Mouse (Mus musculus) lung, embryonic 14.5 days (tissue): ENCODE measurements around the gene Pipox. TPM values are rescaled to one million over a fixed set of nuclear protein-coding genes. Genes with fewer than 3 reads are reported as not detected.
A peak's percentile ranks its signal among the peaks of the same experiment; 100 is the strongest.

Experiments
- ATAC-seq: fragments of 200-750 bp; cut with Nextera tagmentation; 2 replicates; pipeline ENCODE4 v1.8.0; 2017; ENCODE audit warnings: mild to moderate bottlenecking, moderate TSS enrichment, moderate library complexity; ENCODE audit not compliant: insufficient read depth
- DNase-seq: peaks from one replicate; pipeline ENCODE4 v3.0.0-alpha.2; 2015
- H3K27ac ChIP-seq: fragments of 300-500 bp; sonication (generic); 2 replicates; pipeline ENCODE4 v1.5.1; 2014; ENCODE audit warnings: low read depth, mild to moderate bottlenecking, moderate library complexity
- H3K27me3 ChIP-seq: fragments of 300-500 bp; sonication (generic); 2 replicates; pipeline ENCODE4 v1.6.1; 2014; ENCODE audit warnings: low read length, control low read depth; ENCODE audit not compliant: insufficient read depth
- H3K36me3 ChIP-seq: fragments of 300-500 bp; sonication (generic); 2 replicates; pipeline ENCODE4 v1.6.1; 2014; ENCODE audit warnings: control low read depth; ENCODE audit not compliant: insufficient read depth
- H3K4me1 ChIP-seq: fragments of 300-500 bp; sonication (generic); 2 replicates; pipeline ENCODE4 v1.6.1; 2014; ENCODE audit warnings: antibody characterized with exemption, control low read depth; ENCODE audit not compliant: insufficient read depth
- H3K4me2 ChIP-seq: fragments of 300-500 bp; sonication (generic); 2 replicates; pipeline ENCODE4 v1.6.1; 2014; ENCODE audit warnings: mild to moderate bottlenecking
- H3K4me3 ChIP-seq: fragments of 300-500 bp; sonication (generic); 2 replicates; pipeline ENCODE4 v1.5.1; 2014; ENCODE audit warnings: low read depth, low read length
- H3K9ac ChIP-seq: fragments of 300-500 bp; sonication (generic); 2 replicates; pipeline ENCODE4 v1.6.1; 2014
- H3K9me3 ChIP-seq: fragments of 300-500 bp; sonication (generic); 2 replicates; pipeline ENCODE4 v1.6.1; 2016; ENCODE audit warnings: low read depth, low read length, control low read depth
- CTCF ChIP-seq: IDR thresholded peaks from 2 replicates; pipeline ENCODE4 v1.5.1; 2016; ENCODE audit warnings: antibody characterized with exemption, low read depth
- WGBS: fragments of 180-500 bp; shearing (Covaris S2); extraction: QIAGEN DNeasy Blood & Tissue Kit; methylation state at CpG from one replicate; pipeline ENCODE4 v1.1.7; 2014; 5-methylcytosine and 5-hydroxymethylcytosine counted together
- polyA plus RNA-seq: library from polyadenylated mRNA; unstranded; fragments of >200 nt; fragmentation: Nextera tagmentation; extraction: Ambion mirVana; gene quantifications from 2 replicates; pipeline ENCODE4 v1.2.1, GENCODE M21; 2014

Gene Pipox
- polyA plus RNA-seq, 1 experiment from 2014 or later = 1.6 TPM

GRCm38 (mm10) chr11:77890648-77891258 is 3.1 kb downstream of the Pipox start:
- no peak for ATAC-seq
- Histone ChIP-seq H3K27me3 (no peaks in the 10 kb centered on the region), H3K4me3 (no peak overlapping the region), H3K36me3 (no peaks in the 10 kb centered on the region), H3K4me2 (no peak overlapping the region), H3K9ac (no peak overlapping the region), H3K27ac (no peak overlapping the region), H3K4me1 (peaks cover 13% of the 10 kb centered on the region), H3K9me3 (no peaks in the 10 kb centered on the region)
- no peak for DNase-seq
- WGBS = 74% methylated on average over 2 of the region's 2 CpGs
- TF ChIP-seq CTCF = no peak

- no peak for TF ChIP-seq CTCF
- no peak overlapping the region for H3K4me3 ChIP-seq
- H3K9ac ChIP-seq = no peak overlapping the region
- H3K9me3 ChIP-seq = no peaks in the 10 kb centered on the region
- ATAC-seq = no peak
- H3K4me2 ChIP-seq = no peak overlapping the region
- H3K4me1 ChIP-seq = peaks cover 22% of the 10 kb centered on the region
- DNase-seq = no peak
- no peaks in the 10 kb centered on the region for H3K36me3 ChIP-seq
- WGBS = 22% methylated on average over 1 of the region's 2 CpGs
- no peak overlapping the region for H3K27ac ChIP-seq
- no peaks in the 10 kb centered on the region for H3K27me3 ChIP-seq
Observed at GRCm38 (mm10) chr11:77889484-77889883, 4.4 kb downstream of the Pipox start.

GRCm38 (mm10) chr11:77888846-77889245 is 5.0 kb downstream of the Pipox start:
- H3K4me2 ChIP-seq = no peak overlapping the region
- no peaks in the 10 kb centered on the region for H3K9me3 ChIP-seq
- no peak for TF ChIP-seq CTCF
- ATAC-seq (no peak), DNase-seq (no peak)
- 89% methylated on average over 5 of the region's 5 CpGs for WGBS
- H3K4me1 ChIP-seq = peaks cover 16% of the 10 kb centered on the region
- H3K27me3 ChIP-seq = no peaks in the 10 kb centered on the region
- H3K36me3 ChIP-seq = no peaks in the 10 kb centered on the region
- no peak overlapping the region for H3K27ac ChIP-seq
- no peak overlapping the region for H3K9ac ChIP-seq
- no peak overlapping the region for H3K4me3 ChIP-seq

- Histone ChIP-seq H3K9me3 (no peaks in the 10 kb centered on the region), H3K9ac (no peak overlapping the region), H3K27me3 (no peaks in the 10 kb centered on the region), H3K4me2 (no peak overlapping the region), H3K4me1 (peaks cover 9% of the 10 kb centered on the region), H3K27ac (no peak overlapping the region), H3K4me3 (no peak overlapping the region), H3K36me3 (no peaks in the 10 kb centered on the region)
- WGBS = 35% methylated on average over 17 of the region's 17 CpGs
- no peak for DNase-seq
- no peak for TF ChIP-seq CTCF
- ATAC-seq = peak; percentile 38; the same call in 1 of the 2 replicates
Observed at GRCm38 (mm10) chr11:77887373-77887960, 6.4 kb downstream of the Pipox start.

GRCm38 (mm10) chr11:77885246-77885575 is 8.7 kb downstream of the Pipox start:
- Histone ChIP-seq H3K9me3 (no peaks in the 10 kb centered on the region), H3K27ac (no peak overlapping the region), H3K4me3 (no peak overlapping the region), H3K4me1 (peaks cover 9% of the 10 kb centered on the region), H3K36me3 (no peaks in the 10 kb centered on the region), H3K4me2 (no peak overlapping the region), H3K27me3 (no peaks in the 10 kb centered on the region), H3K9ac (no peak overlapping the region)
- 51% methylated on average over 8 of the region's 8 CpGs for WGBS
- TF ChIP-seq CTCF = no peak
- no peak for DNase-seq
- no peak for ATAC-seq

GRCm38 (mm10) chr11:77884524-77885245 is 9.2 kb downstream of the Pipox start:
- DNase-seq (no peak), ATAC-seq (no peak)
- WGBS = 47% methylated on average over 10 of the region's 10 CpGs
- Histone ChIP-seq H3K4me3 (no peak overlapping the region), H3K4me2 (no peak overlapping the region), H3K27me3 (no peaks in the 10 kb centered on the region), H3K27ac (no peak overlapping the region), H3K36me3 (no peaks in the 10 kb centered on the region), H3K4me1 (peaks cover 9% of the 10 kb centered on the region), H3K9ac (no peak overlapping the region), H3K9me3 (no peaks in the 10 kb centered on the region)
- no peak for TF ChIP-seq CTCF

- Histone ChIP-seq H3K27me3 (no peaks in the 10 kb centered on the region), H3K4me2 (no peak overlapping the region), H3K27ac (0 out of 2 replicates have a peak overlapping the region, but pooled peaks have one; percentile 22), H3K4me1 (peaks cover 12% of the 10 kb centered on the region), H3K9ac (no peak overlapping the region), H3K36me3 (no peaks in the 10 kb centered on the region), H3K4me3 (no peak overlapping the region), H3K9me3 (no peaks in the 10 kb centered on the region)
- 42% methylated on average over 11 of the region's 11 CpGs for WGBS
- DNase-seq (no peak), ATAC-seq (peak; percentile 24)
- TF ChIP-seq CTCF = no peak
Observed at GRCm38 (mm10) chr11:77876760-77877148, 17.1 kb downstream of the Pipox start.
